Mouse (Mus musculus) hindbrain, embryonic 11.5 days (tissue): ENCODE results near the gene Pop7. TPM values are rescaled to one million over a fixed set of nuclear protein-coding genes. Genes with fewer than 3 reads are reported as not detected.

Experiments used
- ATAC-seq: fragments of 200-750 bp; cut with Nextera tagmentation; 2 replicates; pipeline ENCODE4 v1.8.0; 2017; ENCODE audit warnings: mild to moderate bottlenecking, moderate TSS enrichment, moderate library complexity; ENCODE audit not compliant: low FRiP score
- DNase-seq: peaks from one replicate; pipeline ENCODE4 v3.0.0-alpha.2; 2015; ENCODE audit warnings: low spot score
- H3K27ac ChIP-seq: fragments of 300-500 bp; sonication (generic); 2 replicates; pipeline ENCODE4 v1.5.1; 2014; ENCODE audit warnings: mild to moderate bottlenecking, low read depth, low read length
- H3K27me3 ChIP-seq: fragments of 300-500 bp; sonication (generic); 2 replicates; pipeline ENCODE4 v1.6.1; 2014; ENCODE audit warnings: mild to moderate bottlenecking, low read length, moderate library complexity, mixed read lengths; ENCODE audit not compliant: control insufficient read depth, insufficient read depth
- H3K36me3 ChIP-seq: fragments of 300-500 bp; sonication (generic); 2 replicates; pipeline ENCODE4 v1.6.1; 2014; ENCODE audit warnings: mild to moderate bottlenecking, low read length, moderate library complexity, mixed read lengths; ENCODE audit not compliant: control insufficient read depth, insufficient read depth
- H3K4me1 ChIP-seq: fragments of 300-500 bp; sonication (generic); replicated peaks from 2 replicates; pipeline ENCODE4 v1.6.1; 2014; ENCODE audit warnings: low read length, mixed read lengths; ENCODE audit not compliant: control insufficient read depth, insufficient read depth
- H3K4me2 ChIP-seq: fragments of 300-500 bp; sonication (generic); replicated peaks from 2 replicates; pipeline ENCODE4 v1.6.1; 2014; ENCODE audit warnings: mild to moderate bottlenecking, low read depth, low read length
- H3K4me3 ChIP-seq: fragments of 300-500 bp; sonication (generic); 2 replicates; pipeline ENCODE4 v1.5.1; 2014; ENCODE audit warnings: low read depth, low read length
- H3K9ac ChIP-seq: fragments of 300-500 bp; sonication (generic); 2 replicates; pipeline ENCODE4 v1.6.1; 2014; ENCODE audit warnings: low read depth, low read length
- H3K9me3 ChIP-seq: fragments of 300-500 bp; sonication (generic); 2 replicates; pipeline ENCODE4 v1.6.1; 2016; ENCODE audit warnings: low read length; ENCODE audit not compliant: control insufficient read depth
- WGBS: fragments of 180-500 bp; shearing (Covaris S2); extraction: QIAGEN DNeasy Blood & Tissue Kit; methylation state at CpG from one replicate; pipeline ENCODE4 v1.1.7; 2014; 5-methylcytosine and 5-hydroxymethylcytosine counted together
- polyA plus RNA-seq: library from polyadenylated mRNA; unstranded; fragments of >200 nt; fragmentation: Nextera tagmentation; extraction: Ambion mirVana; gene quantifications from 2 replicates; pipeline ENCODE4 v1.2.1, GENCODE M21; 2014

Pop7 gene
- polyA plus RNA-seq, 1 experiment from 2014 or later: 55.2 TPM

- Histone ChIP-seq H3K4me2 (no peak overlapping the region; the same call in 1 of the 2 replicates), H3K4me1 (peaks cover 13% of the 10 kb centered on the region; the same call in 1 of the 2 replicates), H3K9me3 (no peaks in the 10 kb centered on the region), H3K27me3 (no peaks in the 10 kb centered on the region), H3K4me3 (no peak overlapping the region), H3K36me3 (no peaks in the 10 kb centered on the region), H3K27ac (no peak overlapping the region), H3K9ac (no peak overlapping the region)
- 80% methylated on average over 11 of the region's 11 CpGs for WGBS
- ATAC-seq (peak; percentile 55), DNase-seq (peak; percentile 79)
Measured at GRCm38 (mm10) chr5:137512847-137513794, 10.8 kb upstream of the Pop7 start.

- peak overlapping the region; percentile 99 for H3K9ac ChIP-seq
- no peaks in the 10 kb centered on the region for H3K9me3 ChIP-seq
- WGBS: 73% methylated on average over 3 of the region's 3 CpGs
- H3K36me3 ChIP-seq: no peaks in the 10 kb centered on the region
- peak overlapping the region; percentile 99 for H3K4me3 ChIP-seq
- H3K4me2 ChIP-seq: peak overlapping the region; percentile 96
- no peak overlapping the region for H3K27ac ChIP-seq
- no peak for DNase-seq
- no peak for ATAC-seq
- peaks cover 13% of the 10 kb centered on the region; the same call in 1 of the 2 replicates for H3K4me1 ChIP-seq
- no peaks in the 10 kb centered on the region for H3K27me3 ChIP-seq
Measured at GRCm38 (mm10) chr5:137511706-137512105, 9.4 kb upstream of the Pop7 start.

- Histone ChIP-seq H3K27me3 (no peaks in the 10 kb centered on the region), H3K4me2 (peak overlapping the region; percentile 96), H3K9me3 (no peaks in the 10 kb centered on the region), H3K27ac (peak overlapping the region; percentile 85), H3K4me1 (peaks cover 13% of the 10 kb centered on the region; the same call in 1 of the 2 replicates), H3K4me3 (peak overlapping the region; percentile 99), H3K9ac (peak overlapping the region; percentile 99), H3K36me3 (no peaks in the 10 kb centered on the region)
- ATAC-seq: peak; percentile 39
- peak; percentile 55 for DNase-seq
- under 1% methylated on average over 32 of the region's 83 CpGs for WGBS
Measured at GRCm38 (mm10) chr5:137510573-137511390, 8.5 kb upstream of the Pop7 start.

GRCm38 (mm10) chr5:137510014-137510501 is 7.7 kb upstream of the Pop7 start:
- ATAC-seq (peak; percentile 75), DNase-seq (peak; percentile 80)
- Histone ChIP-seq H3K9ac (peak overlapping the region; percentile 99), H3K27me3 (no peaks in the 10 kb centered on the region), H3K27ac (peak overlapping the region; percentile 85), H3K36me3 (no peaks in the 10 kb centered on the region), H3K9me3 (no peaks in the 10 kb centered on the region), H3K4me3 (peak overlapping the region; percentile 99), H3K4me2 (peak overlapping the region; percentile 29), H3K4me1 (peaks cover 13% of the 10 kb centered on the region; the same call in 1 of the 2 replicates)
- WGBS: 2% methylated on average over 36 of the region's 52 CpGs

- no peak overlapping the region for H3K4me3 ChIP-seq
- DNase-seq: no peak
- H3K27ac ChIP-seq: no peak overlapping the region
- H3K9me3 ChIP-seq: no peaks in the 10 kb centered on the region
- ATAC-seq: no peak
- 86% methylated on average over 6 of the region's 6 CpGs for WGBS
- H3K4me2 ChIP-seq: no peak overlapping the region
- H3K27me3 ChIP-seq: no peaks in the 10 kb centered on the region
- H3K4me1 ChIP-seq: no peaks in the 10 kb centered on the region; the same call in 1 of the 2 replicates
- H3K9ac ChIP-seq: no peak overlapping the region
- H3K36me3 ChIP-seq: no peaks in the 10 kb centered on the region
Measured at GRCm38 (mm10) chr5:137504041-137504440, 1.7 kb upstream of the Pop7 start.

GRCm38 (mm10) chr5:137502667-137503110 is 371 bp upstream of the Pop7 start:
- ATAC-seq (peak; percentile 83), DNase-seq (peak; percentile 89)
- Histone ChIP-seq H3K9me3 (no peaks in the 10 kb centered on the region), H3K27me3 (no peaks in the 10 kb centered on the region), H3K9ac (peak overlapping the region; percentile 31), H3K4me3 (peak overlapping the region; percentile 62), H3K27ac (peak overlapping the region; percentile 92; the same call in 1 of the 2 replicates), H3K36me3 (no peaks in the 10 kb centered on the region), H3K4me1 (no peaks in the 10 kb centered on the region; the same call in 1 of the 2 replicates), H3K4me2 (peak overlapping the region; percentile 45)
- WGBS: under 1% methylated on average over 29 of the region's 30 CpGs

- DNase-seq (no peak), ATAC-seq (no peak)
Measured at GRCm38 (mm10) chr5:137500186-137500585, 2.1 kb downstream of the Pop7 start.

GRCm38 (mm10) chr5:137493831-137494230 is 8.5 kb downstream of the Pop7 start:
- ATAC-seq (no peak), DNase-seq (no peak)
- WGBS: 78% methylated on average over 13 of the region's 13 CpGs
- H3K27me3 ChIP-seq: no peaks in the 10 kb centered on the region
- H3K9ac ChIP-seq: no peak overlapping the region
- H3K9me3 ChIP-seq: no peaks in the 10 kb centered on the region
- H3K36me3 ChIP-seq: no peaks in the 10 kb centered on the region
- H3K4me1 ChIP-seq: no peaks in the 10 kb centered on the region
- H3K4me3 ChIP-seq: no peak overlapping the region
- no peak overlapping the region for H3K4me2 ChIP-seq
- no peak overlapping the region for H3K27ac ChIP-seq

More at GRCm38 (mm10) chr5:137500186-137500585, 2.1 kb downstream of the Pop7 start:
- Histone ChIP-seq H3K27ac (no peak overlapping the region), H3K4me1 (no peaks in the 10 kb centered on the region; the same call in 1 of the 2 replicates), H3K27me3 (no peaks in the 10 kb centered on the region), H3K36me3 (no peaks in the 10 kb centered on the region), H3K4me2 (no peak overlapping the region), H3K9ac (no peak overlapping the region), H3K4me3 (no peak overlapping the region), H3K9me3 (no peaks in the 10 kb centered on the region)
- 92% methylated on average over 7 of the region's 7 CpGs for WGBS
